Mouse (Mus musculus) c-Kit-positive CD71-positive TER-119-negative erythroid progenitor cells, embryonic 14.5 days (primary cell): Measurements from ENCODE around the gene Dhh.

ENCODE experiments used
- DNase-seq: peaks from one replicate; pipeline ENCODE4 v3.0.0-alpha.2; 2013; ENCODE audit warnings: low read depth

The Dhh gene

DNA sequence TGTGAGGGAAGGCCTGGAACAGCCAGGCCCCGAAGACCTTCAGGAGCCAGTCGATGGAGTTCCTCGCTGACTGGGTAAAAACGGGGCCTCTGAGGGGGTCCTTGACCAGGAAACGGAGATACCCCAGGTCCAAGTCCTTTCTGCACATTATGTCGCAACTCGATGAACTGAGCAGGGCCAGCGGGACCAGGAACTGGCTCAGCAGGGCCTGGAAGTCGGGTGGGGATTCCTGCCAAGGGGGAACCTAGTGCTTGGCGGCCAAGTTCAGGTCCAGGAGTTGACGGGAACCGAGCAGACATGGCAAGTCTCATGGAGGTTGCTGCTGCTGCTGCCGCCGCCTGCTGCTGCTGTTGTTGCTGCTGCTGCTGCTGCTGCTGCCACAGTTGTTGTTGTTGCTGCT is 47.7 kb downstream of the Dhh start:
- no peak for DNase-seq

DNA sequence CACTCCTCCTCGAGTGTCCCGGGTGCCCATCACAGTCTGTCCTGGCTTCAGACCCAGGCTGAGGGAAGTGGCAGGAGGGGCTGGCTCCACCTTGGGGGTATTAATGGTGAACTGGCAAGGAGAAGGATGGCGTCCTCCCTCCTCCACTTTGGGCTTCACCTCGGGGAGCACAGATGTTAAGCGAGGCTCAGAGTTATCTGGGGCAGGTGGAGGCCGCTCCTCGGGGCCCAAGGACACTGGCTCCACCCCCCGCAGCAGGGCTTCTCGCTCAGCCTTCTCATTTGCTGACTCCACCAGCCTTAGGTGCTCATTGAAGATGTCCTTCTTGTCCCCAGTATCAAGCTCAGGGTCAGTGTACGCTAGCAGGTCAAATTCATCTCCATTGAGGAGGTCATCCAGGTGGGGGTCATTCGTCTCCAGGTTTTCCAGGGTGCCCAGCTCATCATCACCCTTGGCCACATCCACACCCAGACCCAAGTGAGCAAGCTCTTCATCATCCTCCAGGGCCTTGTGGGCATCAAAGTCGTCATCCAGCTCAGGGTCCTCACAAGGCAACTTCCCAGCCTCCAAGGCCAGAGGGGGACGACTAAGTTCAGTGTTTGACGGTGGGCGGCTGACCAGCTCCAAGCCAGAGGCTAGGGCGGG is 48.3 kb downstream of the Dhh start:
- no peak for DNase-seq

DNA sequence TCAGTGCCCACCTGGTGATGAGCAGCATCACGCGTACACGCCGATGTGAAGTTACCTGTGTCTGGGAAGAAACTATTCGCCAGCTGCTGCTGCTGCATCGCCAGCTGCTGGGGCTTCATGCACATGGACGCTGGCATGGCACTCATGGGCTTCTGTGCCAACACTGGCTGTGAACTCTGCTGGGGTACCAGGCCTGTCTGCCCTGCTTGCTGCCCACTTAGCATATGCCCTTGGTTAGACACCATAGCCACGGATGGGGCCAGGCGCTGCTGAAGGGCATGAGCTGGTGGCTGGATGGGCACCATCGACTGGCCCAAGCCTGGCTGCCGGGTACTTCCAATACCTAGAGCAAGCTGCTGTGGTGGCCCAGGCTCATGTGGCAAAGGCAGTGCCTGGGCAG is 49.2 kb downstream of the Dhh start:
- DNase-seq = no peak

DNA sequence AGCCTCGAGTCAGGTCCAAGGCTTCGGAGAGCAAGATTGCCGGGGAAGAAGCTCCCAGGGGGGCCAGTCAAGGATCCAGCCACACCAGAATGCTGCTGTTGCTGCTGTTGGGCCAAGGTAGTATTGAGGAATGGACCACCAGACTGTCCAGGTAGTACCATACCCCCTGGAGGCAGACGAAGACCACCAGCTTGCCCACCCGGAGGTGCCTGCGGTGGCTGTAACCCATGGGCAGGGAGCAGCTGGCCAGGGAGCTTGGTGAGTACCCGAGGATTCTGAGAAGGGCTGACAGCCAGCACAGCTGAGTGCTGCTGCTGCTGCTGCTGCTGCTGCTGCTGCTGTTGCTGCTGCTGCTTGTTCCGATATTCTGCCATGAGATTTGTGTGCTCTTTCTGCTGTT is 52.2 kb downstream of the Dhh start:
- no peak for DNase-seq

DNA sequence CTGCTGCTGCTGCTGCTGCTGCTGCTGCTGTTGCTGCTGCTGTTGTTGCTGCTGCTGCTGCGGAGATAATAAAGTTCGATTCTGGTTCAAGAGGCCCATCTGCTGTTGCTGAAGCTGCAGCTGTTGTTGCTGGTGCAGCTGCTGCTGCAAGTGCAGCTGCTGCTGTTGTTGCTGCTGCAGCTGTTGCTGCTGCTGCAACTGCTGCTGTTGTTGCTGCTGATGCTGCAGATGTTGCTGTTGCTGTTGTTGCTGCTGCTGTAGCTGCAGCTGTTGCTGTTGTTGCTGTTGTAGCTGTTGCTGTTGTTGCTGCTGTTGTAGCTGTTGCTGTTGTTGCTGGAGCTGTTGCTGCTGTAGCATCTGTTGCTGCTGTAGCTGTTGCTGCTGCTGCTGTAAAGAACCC is 53.2 kb downstream of the Dhh start:
- no peak for DNase-seq

DNA sequence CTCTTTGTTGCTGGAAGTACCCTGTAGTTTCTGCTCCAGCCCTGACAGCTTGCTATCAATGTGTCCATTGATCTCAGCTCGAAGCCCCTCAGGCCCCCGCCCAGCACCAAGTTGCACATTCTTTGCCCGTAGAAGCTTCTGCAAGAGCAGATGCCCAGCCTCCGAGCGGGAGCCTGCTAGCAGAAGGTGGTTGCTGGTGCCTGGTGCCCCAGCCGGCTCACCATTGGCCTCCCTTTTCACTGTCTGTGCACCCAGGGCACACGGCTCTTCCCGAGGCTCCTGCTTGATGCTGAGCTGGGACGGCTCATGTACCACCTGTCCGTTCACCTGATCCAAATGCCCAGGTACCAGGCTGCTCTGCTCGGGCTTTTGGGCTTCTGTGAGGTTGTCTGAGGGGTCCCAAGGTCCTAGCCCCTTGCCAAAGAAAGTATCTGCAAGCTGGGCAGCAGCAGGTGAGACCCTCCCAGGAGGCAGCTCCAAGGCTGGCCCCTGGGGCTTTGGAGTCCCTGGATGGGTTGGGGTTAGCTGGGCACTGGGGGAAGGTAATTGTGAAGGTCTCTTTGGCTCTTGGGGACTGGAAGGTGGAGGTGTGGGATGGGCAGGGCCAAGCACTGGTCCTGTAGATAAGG is 54.6 kb downstream of the Dhh start:
- DNase-seq = no peak
